Mouse (Mus musculus) intestine, postnatal 0 days (tissue): Measurements from ENCODE around the gene Tubg2. TPM values are rescaled to one million over a fixed set of nuclear protein-coding genes. Genes with fewer than 3 reads are reported as not detected.

ENCODE experiments used
- ATAC-seq: fragments of 200-750 bp; cut with Nextera tagmentation; 2 replicates; pipeline ENCODE4 v1.8.0; 2017; ENCODE audit warnings: mild to moderate bottlenecking, moderate TSS enrichment, moderate library complexity
- H3K27ac ChIP-seq: fragments of 300-500 bp; sonication (generic); 2 replicates; pipeline ENCODE4 v1.5.1; 2014; ENCODE audit warnings: mild to moderate bottlenecking, low read depth, low read length, moderate library complexity
- H3K27me3 ChIP-seq: fragments of 300-500 bp; sonication (generic); replicated peaks from 2 replicates; pipeline ENCODE4 v1.6.1; 2014; ENCODE audit warnings: low read length, mixed read lengths; ENCODE audit not compliant: control insufficient read depth, insufficient read depth
- H3K36me3 ChIP-seq: fragments of 300-500 bp; sonication (generic); 2 replicates; pipeline ENCODE4 v1.6.1; 2014; ENCODE audit warnings: mild to moderate bottlenecking, moderate library complexity; ENCODE audit not compliant: control insufficient read depth, insufficient read depth
- H3K4me1 ChIP-seq: fragments of 300-500 bp; sonication (generic); replicated peaks from 2 replicates; pipeline ENCODE4 v1.6.1; 2014; ENCODE audit warnings: antibody characterized with exemption, low read length, mixed read lengths; ENCODE audit not compliant: control insufficient read depth, insufficient read depth
- H3K4me2 ChIP-seq: fragments of 300-500 bp; sonication (generic); replicated peaks from 2 replicates; pipeline ENCODE4 v1.6.1; 2014; ENCODE audit warnings: low read depth, mild to moderate bottlenecking, moderate library complexity
- H3K4me3 ChIP-seq: fragments of 300-500 bp; sonication (generic); 2 replicates; pipeline ENCODE4 v1.5.1; 2014; ENCODE audit warnings: low read depth, low read length
- H3K9ac ChIP-seq: fragments of 300-500 bp; sonication (generic); 2 replicates; pipeline ENCODE4 v1.6.1; 2014; ENCODE audit warnings: mild to moderate bottlenecking, low read depth, low read length
- H3K9me3 ChIP-seq: fragments of 300-500 bp; sonication (generic); 2 replicates; pipeline ENCODE4 v1.6.1; 2016; ENCODE audit warnings: mixed run types; ENCODE audit not compliant: control insufficient read depth
- CTCF ChIP-seq: sonication (generic); IDR thresholded peaks from 2 replicates; pipeline ENCODE4 v1.5.1; 2016; ENCODE audit warnings: low read depth, mild to moderate bottlenecking, control low read depth, antibody characterized with exemption, moderate library complexity
- WGBS: fragments of 180-500 bp; shearing (Covaris S2); extraction: QIAGEN DNeasy Blood & Tissue Kit; methylation state at CpG from one replicate; pipeline ENCODE4 v1.1.7; 2014; 5-methylcytosine and 5-hydroxymethylcytosine counted together
- polyA plus RNA-seq: library from polyadenylated mRNA; unstranded; fragments of >200 nt; fragmentation: Nextera tagmentation; extraction: Ambion mirVana; gene quantifications from 2 replicates; pipeline ENCODE4 v1.2.1, GENCODE M21; 2015

Gene Tubg2
- polyA plus RNA-seq, 1 experiment from 2014 or later = 2.8 TPM

GRCm38 (mm10) chr11:101134217-101134865 is 21.4 kb upstream of the Tubg2 start:
- no peak overlapping the region for H3K27ac ChIP-seq
- WGBS = 73% methylated on average over 13 of the region's 13 CpGs
- H3K4me2 ChIP-seq = no peak overlapping the region
- H3K9ac ChIP-seq = no peak overlapping the region
- H3K27me3 ChIP-seq = no peaks in the 10 kb centered on the region
- H3K4me3 ChIP-seq = no peak overlapping the region
- no peaks in the 10 kb centered on the region for H3K36me3 ChIP-seq
- TF ChIP-seq CTCF = no peak
- H3K9me3 ChIP-seq = no peaks in the 10 kb centered on the region
- peaks cover 11% of the 10 kb centered on the region for H3K4me1 ChIP-seq
- no peak for ATAC-seq

- H3K4me2 ChIP-seq = no peak overlapping the region
- TF ChIP-seq CTCF = no peak
- WGBS = 73% methylated on average over 7 of the region's 7 CpGs
- H3K4me3 ChIP-seq = no peak overlapping the region
- no peaks in the 10 kb centered on the region for H3K36me3 ChIP-seq
- H3K4me1 ChIP-seq = peaks cover 6% of the 10 kb centered on the region; the same call in 1 of the 2 replicates
- no peak overlapping the region for H3K27ac ChIP-seq
- no peak overlapping the region for H3K9ac ChIP-seq
- no peak for ATAC-seq
- no peaks in the 10 kb centered on the region for H3K9me3 ChIP-seq
- H3K27me3 ChIP-seq = peaks cover 12% of the 10 kb centered on the region
Observed at GRCm38 (mm10) chr11:101137000-101137399, 18.7 kb upstream of the Tubg2 start.

- H3K9me3 ChIP-seq = no peaks in the 10 kb centered on the region
- H3K4me3 ChIP-seq = no peak overlapping the region
- peak overlapping the region; percentile 38 for H3K4me2 ChIP-seq
- peak; percentile 52; the same call in 1 of the 2 replicates for ATAC-seq
- no peak overlapping the region for H3K9ac ChIP-seq
- peaks cover 12% of the 10 kb centered on the region for H3K27me3 ChIP-seq
- peaks cover 6% of the 10 kb centered on the region; the same call in 1 of the 2 replicates for H3K4me1 ChIP-seq
- no peak for TF ChIP-seq CTCF
- 22% methylated on average over 15 of the region's 15 CpGs for WGBS
- H3K36me3 ChIP-seq = no peaks in the 10 kb centered on the region
- no peak overlapping the region for H3K27ac ChIP-seq
Observed at GRCm38 (mm10) chr11:101138536-101139181, 17.0 kb upstream of the Tubg2 start.

- TF ChIP-seq CTCF = no peak
- peaks cover 12% of the 10 kb centered on the region for H3K27me3 ChIP-seq
- no peak overlapping the region for H3K27ac ChIP-seq
- peaks cover 6% of the 10 kb centered on the region; the same call in 1 of the 2 replicates for H3K4me1 ChIP-seq
- H3K4me3 ChIP-seq = peak overlapping the region; percentile 26
- H3K36me3 ChIP-seq = no peaks in the 10 kb centered on the region
- H3K9me3 ChIP-seq = no peaks in the 10 kb centered on the region
- peak overlapping the region; percentile 63 for H3K4me2 ChIP-seq
- no peak for ATAC-seq
- WGBS = 33% methylated on average over 27 of the region's 27 CpGs
- H3K9ac ChIP-seq = peak overlapping the region; percentile 45; the same call in 1 of the 2 replicates
Observed at GRCm38 (mm10) chr11:101140164-101140819, 15.4 kb upstream of the Tubg2 start.

- WGBS = 90% methylated on average over 8 of the region's 8 CpGs
- TF ChIP-seq CTCF = no peak
- Histone ChIP-seq H3K27me3 (peaks cover 12% of the 10 kb centered on the region), H3K9ac (no peak overlapping the region), H3K4me2 (no peak overlapping the region), H3K4me1 (peaks cover 6% of the 10 kb centered on the region; the same call in 1 of the 2 replicates), H3K36me3 (no peaks in the 10 kb centered on the region), H3K27ac (no peak overlapping the region), H3K9me3 (no peaks in the 10 kb centered on the region), H3K4me3 (no peak overlapping the region)
- ATAC-seq = no peak
Observed at GRCm38 (mm10) chr11:101141088-101141487, 14.6 kb upstream of the Tubg2 start.

GRCm38 (mm10) chr11:101142215-101142967 is 13.3 kb upstream of the Tubg2 start:
- H3K27ac ChIP-seq = no peak overlapping the region
- no peaks in the 10 kb centered on the region for H3K36me3 ChIP-seq
- H3K27me3 ChIP-seq = peaks cover 12% of the 10 kb centered on the region
- no peaks in the 10 kb centered on the region for H3K9me3 ChIP-seq
- H3K4me1 ChIP-seq = peaks cover 6% of the 10 kb centered on the region; the same call in 1 of the 2 replicates
- H3K9ac ChIP-seq = no peak overlapping the region
- WGBS = 84% methylated on average over 10 of the region's 10 CpGs
- no peak for TF ChIP-seq CTCF
- H3K4me3 ChIP-seq = no peak overlapping the region
- no peak overlapping the region for H3K4me2 ChIP-seq
- ATAC-seq = no peak
